Mouse (Mus musculus) thymus, adult 2 months (tissue): ENCODE results near the gene Col6a3. TPM values are rescaled to one million over a fixed set of nuclear protein-coding genes. Genes with fewer than 3 reads are reported as not detected.

Source experiments
- DNase-seq: peaks from one replicate; pipeline ENCODE4 v3.0.0; 2021
- H3K27ac ChIP-seq: fragments of 200-500 bp; 2 replicates; pipeline ENCODE4 v1.5.1; 2012; ENCODE audit warnings: low read length, control low read depth; ENCODE audit not compliant: control insufficient read depth, insufficient read depth
- H3K27me3 ChIP-seq: fragments of 200-500 bp; 2 replicates; pipeline ENCODE4 v1.6.1; 2012; ENCODE audit warnings: mild to moderate bottlenecking, low read length, moderate library complexity, mixed read lengths; ENCODE audit not compliant: control insufficient read depth, insufficient read depth
- H3K36me3 ChIP-seq: fragments of 200-500 bp; 2 replicates; pipeline ENCODE4 v1.6.1; 2012; ENCODE audit warnings: mild to moderate bottlenecking, low read length, moderate library complexity; ENCODE audit not compliant: control insufficient read depth, insufficient read depth
- H3K4me1 ChIP-seq: fragments of 200-500 bp; replicated peaks from 2 replicates; pipeline ENCODE4 v1.6.1; 2012; ENCODE audit warnings: low read length; ENCODE audit not compliant: control insufficient read depth, insufficient read depth
- H3K4me3 ChIP-seq: fragments of 200-500 bp; 2 replicates; pipeline ENCODE4 v1.5.1; 2012; ENCODE audit warnings: mild to moderate bottlenecking, low read length, control low read depth, moderate library complexity; ENCODE audit not compliant: control insufficient read depth, insufficient read depth
- CTCF ChIP-seq: fragments of 200-500 bp; IDR thresholded peaks from 2 replicates; pipeline ENCODE4 v1.5.1; 2012; ENCODE audit warnings: mild to moderate bottlenecking, control low read depth, low read length, moderate library complexity, borderline replicate concordance; ENCODE audit not compliant: control insufficient read depth, poor library complexity, insufficient read depth; ENCODE audit errors: extremely low read depth
- POLR2A ChIP-seq: fragments of 200-500 bp; IDR thresholded peaks from 2 replicates; pipeline ENCODE4 v1.6.1; 2012; ENCODE audit warnings: mild to moderate bottlenecking, low read length, control low read depth, moderate library complexity; ENCODE audit not compliant: control insufficient read depth, poor library complexity, insufficient read depth; ENCODE audit errors: extremely low read depth
- WGBS: fragments of 180-500 bp; shearing (Covaris S2); methylation state at CpG from one replicate; pipeline ENCODE4 v1.1.7; 2018; 5-methylcytosine and 5-hydroxymethylcytosine counted together
- polyA plus RNA-seq: library from polyadenylated mRNA; depleted of rRNA; stranded (reverse); fragments of >200 nt; gene quantifications from 2 replicates; pipeline ENCODE4 v1.2.3, GENCODE M21; 2012

Gene Col6a3
- polyA plus RNA-seq, 1 experiment = 6.8 TPM

DNA sequence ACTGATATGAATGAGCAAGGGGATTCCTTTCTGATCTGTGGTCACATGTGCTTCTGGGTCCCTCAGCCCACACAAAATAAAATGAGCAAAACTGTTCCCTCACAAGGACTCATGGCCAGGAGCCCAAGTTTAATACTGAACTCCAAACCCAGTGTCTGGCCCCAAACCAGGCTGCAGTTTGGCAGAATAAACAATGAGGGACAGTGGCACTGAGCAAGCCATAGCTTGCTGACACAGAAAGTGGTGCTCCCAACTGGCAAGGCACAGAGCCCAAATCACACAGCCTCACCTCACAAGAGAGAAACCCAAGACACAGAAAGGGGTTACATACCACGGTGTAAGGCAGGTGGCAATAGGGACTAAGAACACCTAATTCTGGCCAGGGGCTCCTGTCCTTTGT, 63.3 kb downstream of the Col6a3 start:
- Histone ChIP-seq H3K36me3 (no peaks in the 10 kb centered on the region), H3K27me3 (no peaks in the 10 kb centered on the region), H3K4me3 (no peak overlapping the region), H3K4me1 (no peaks in the 10 kb centered on the region), H3K27ac (no peak overlapping the region)
- no peak for DNase-seq
- 91% methylated on average over 1 of the region's 1 CpGs for WGBS
- TF ChIP-seq POLR2A (no peak), CTCF (no peak)

DNA sequence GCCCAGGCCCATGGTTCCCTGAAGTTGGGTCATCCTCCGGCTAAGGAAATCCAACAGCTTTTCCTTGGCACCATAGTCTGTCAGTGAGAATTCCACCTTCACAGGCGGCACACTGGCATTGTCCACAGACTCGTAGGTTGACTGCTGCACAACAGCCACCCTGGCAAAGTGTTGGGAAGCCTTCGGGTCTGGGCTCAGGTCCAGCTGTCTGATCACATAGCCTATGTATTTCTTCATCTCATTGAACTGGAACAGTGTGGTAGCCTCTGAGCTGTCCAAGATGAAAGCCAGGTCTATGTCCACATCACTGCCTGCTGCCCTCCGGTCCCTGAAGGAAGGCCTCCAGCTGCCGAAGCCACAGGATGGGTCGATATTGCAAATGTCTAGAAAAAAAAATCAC, 64.7 kb downstream of the Col6a3 start:
- Histone ChIP-seq H3K27ac (no peak overlapping the region), H3K4me1 (no peaks in the 10 kb centered on the region), H3K36me3 (no peaks in the 10 kb centered on the region), H3K4me3 (no peak overlapping the region), H3K27me3 (no peaks in the 10 kb centered on the region)
- TF ChIP-seq CTCF (no peak), POLR2A (no peak)
- no peak for DNase-seq
- WGBS = 93% methylated on average over 7 of the region's 7 CpGs

GRCm38 (mm10) chr1:90775477-90776241, 68.1 kb downstream of the Col6a3 start:
- DNase-seq = peak; percentile 16
- no peaks in the 10 kb centered on the region for H3K4me1 ChIP-seq
- H3K36me3 ChIP-seq = no peaks in the 10 kb centered on the region
- no peak overlapping the region for H3K27ac ChIP-seq
- H3K27me3 ChIP-seq = no peaks in the 10 kb centered on the region
- no peak for TF ChIP-seq CTCF
- TF ChIP-seq POLR2A = no peak
- WGBS = 58% methylated on average over 10 of the region's 10 CpGs
- H3K4me3 ChIP-seq = no peak overlapping the region

- 69% methylated on average over 4 of the region's 4 CpGs for whole genome bisulfite sequencing
- no peak overlapping the region for H3K4me3 ChIP-seq
- no peak for DNase-seq
- H3K4me1 ChIP-seq = no peaks in the 10 kb centered on the region
- H3K27ac ChIP-seq = no peak overlapping the region
- no peaks in the 10 kb centered on the region for H3K27me3 ChIP-seq
- H3K36me3 ChIP-seq = no peaks in the 10 kb centered on the region
- TF ChIP-seq CTCF = no peak
- no peak for TF ChIP-seq POLR2A
Observed at GRCm38 (mm10) chr1:90771172-90771571, 72.6 kb downstream of the Col6a3 start.

DNA sequence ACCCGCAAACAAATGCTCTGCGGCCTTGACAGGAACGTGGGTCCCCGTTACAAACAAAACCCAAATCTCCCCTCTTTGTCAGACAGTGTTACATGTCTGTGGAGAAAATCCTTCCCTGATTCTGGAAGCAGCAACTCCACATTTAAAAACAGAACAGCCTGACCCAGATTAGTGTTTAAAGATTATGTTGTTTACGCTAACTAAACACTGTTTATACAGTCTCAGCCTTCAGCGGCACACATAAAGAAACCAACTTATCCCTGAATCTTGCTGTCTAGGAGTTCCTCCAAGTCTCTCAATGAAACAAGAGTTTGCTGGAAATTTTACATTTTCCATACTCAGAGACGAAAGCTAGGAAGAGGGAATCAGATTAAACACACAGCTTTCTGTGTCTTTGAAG, 73.7 kb downstream of the Col6a3 start:
- no peaks in the 10 kb centered on the region for H3K4me1 ChIP-seq
- H3K27me3 ChIP-seq = no peaks in the 10 kb centered on the region
- DNase-seq = no peak
- H3K4me3 ChIP-seq = no peak overlapping the region
- TF ChIP-seq CTCF (no peak), POLR2A (no peak)
- H3K27ac ChIP-seq = no peak overlapping the region
- WGBS = 91% methylated on average over 7 of the region's 7 CpGs
- no peaks in the 10 kb centered on the region for H3K36me3 ChIP-seq

DNA sequence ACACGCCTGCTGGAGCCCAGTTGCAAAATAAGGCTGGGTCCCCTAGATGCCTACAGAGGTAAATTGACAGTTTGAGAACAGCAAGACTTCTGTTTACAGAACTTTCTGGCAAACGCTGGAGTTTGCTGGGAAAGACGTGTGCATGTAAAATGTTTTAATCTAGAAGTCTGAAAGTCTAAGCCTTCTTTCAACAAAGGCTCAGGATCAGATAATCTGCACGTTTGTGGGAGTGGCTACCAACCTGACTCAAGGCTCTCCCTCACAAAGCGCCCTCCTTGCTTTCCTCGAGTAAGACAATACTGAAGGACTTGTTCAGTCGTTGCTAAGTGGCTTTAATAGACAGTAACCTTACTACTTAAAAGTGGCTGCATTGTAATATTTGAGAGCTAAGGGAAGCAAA, 74.5 kb downstream of the Col6a3 start:
- no peaks in the 10 kb centered on the region for H3K4me1 ChIP-seq
- H3K4me3 ChIP-seq = no peak overlapping the region
- WGBS = 73% methylated on average over 7 of the region's 7 CpGs
- no peak for DNase-seq
- TF ChIP-seq POLR2A (no peak), CTCF (no peak)
- H3K27me3 ChIP-seq = no peaks in the 10 kb centered on the region
- H3K27ac ChIP-seq = no peak overlapping the region
- no peaks in the 10 kb centered on the region for H3K36me3 ChIP-seq
